ENCODE assay signal across 19 mouse cellular contexts in the genomic region with DNA sequence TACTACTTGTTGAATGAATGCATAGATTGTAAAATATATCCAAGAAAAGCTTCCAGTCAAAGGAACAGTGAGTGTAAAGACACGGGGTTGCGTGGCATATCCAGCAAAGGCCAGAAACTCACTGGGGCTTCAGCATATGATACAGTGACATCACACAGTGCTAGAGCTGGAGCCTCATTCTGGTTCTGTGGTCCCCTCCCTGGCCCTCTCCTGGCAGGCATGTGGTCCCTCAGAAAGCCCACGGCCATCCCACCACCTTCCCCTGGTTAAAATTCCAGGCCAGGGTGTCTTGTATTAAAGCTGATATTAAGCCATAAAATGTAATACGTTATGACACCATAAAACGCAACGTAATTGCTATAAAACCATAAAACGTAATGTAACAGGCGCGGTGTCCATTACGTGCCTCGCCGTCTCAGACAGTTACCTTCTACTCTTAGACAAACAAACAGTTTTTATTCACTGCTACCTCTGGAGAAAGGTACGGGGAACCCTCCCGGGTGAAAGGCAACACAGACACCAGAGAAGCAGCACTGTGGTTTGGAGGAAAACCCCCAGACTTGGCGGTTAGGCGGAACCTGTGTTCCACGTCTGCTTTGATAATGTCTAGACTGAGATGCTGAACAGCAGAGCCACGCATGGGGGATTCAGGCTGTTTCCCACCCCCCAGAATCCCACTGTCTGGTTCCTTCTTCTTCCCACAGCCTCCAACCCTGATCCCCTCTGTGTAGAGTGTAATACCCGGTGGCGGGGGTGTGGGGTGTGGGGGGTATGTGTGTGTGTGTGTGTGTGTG. TPM values are rescaled to one million over a fixed set of nuclear protein-coding genes. Genes with fewer than 3 reads are reported as not detected.
DNase-seq lines count a peak whose midpoint lies in the region; ATAC-seq and TF ChIP-seq lines count a peak whose summit lies in the region.
"Had no signal": no experiment of that assay in that cellular context is flagged by ENCODE, and none has a peak within 500 bp of the region (broad histone marks: within the 10 kb centered on the region; RNA-seq: fewer than 3 reads in every experiment).

No protein-coding gene starts in this region.

- H3K9ac ChIP-seq in neural tube, embryonic 11.5 days (ENCODE audit: low read length) = no peak overlapping the region
- no peak overlapping the region for H3K9ac ChIP-seq in hindbrain, embryonic 13.5 days
- no peak overlapping the region for H3K9ac ChIP-seq in neural tube, embryonic 15.5 days (replicated peaks)
- H3K9ac ChIP-seq: forebrain, embryonic 13.5 days; liver, embryonic 14.5 days; midbrain, embryonic 12.5 days had no signal

- H3K27ac ChIP-seq in neural tube, embryonic 11.5 days (ENCODE audit: low read depth, low read length) = 0 out of 2 replicates have a peak overlapping the region, but pooled peaks have one; percentile 20
- peak overlapping the region; percentile 76 for H3K27ac ChIP-seq in hindbrain, embryonic 13.5 days
- H3K27ac ChIP-seq in limb, embryonic 10.5 days = 0 out of 2 replicates have a peak overlapping the region, but pooled peaks have one; percentile 19
- peak overlapping the region; percentile 7; the same call in 1 of the 2 replicates for H3K27ac ChIP-seq in neural tube, embryonic 15.5 days (replicated peaks)
- no peak overlapping the region for H3K27ac ChIP-seq in kidney, adult 2 months (ENCODE audit: insufficient read depth, low read depth, low read length)
- H3K27ac ChIP-seq: forebrain, embryonic 13.5 days; heart, embryonic 10.5 days; liver, embryonic 14.5 days; midbrain, embryonic 12.5 days had no signal

- no peaks in the 10 kb centered on the region for H3K27me3 ChIP-seq in neural tube, embryonic 11.5 days (ENCODE audit: control insufficient read depth, insufficient read depth, low read length)
- H3K27me3 ChIP-seq in hindbrain, embryonic 13.5 days = no peaks in the 10 kb centered on the region
- no peaks in the 10 kb centered on the region for H3K27me3 ChIP-seq in limb, embryonic 10.5 days (ENCODE audit: low read depth, poor library complexity, severe bottlenecking)
- H3K27me3 ChIP-seq in neural tube, embryonic 15.5 days (replicated peaks) = no peaks in the 10 kb centered on the region
- no peaks in the 10 kb centered on the region for H3K27me3 ChIP-seq in kidney, adult 2 months (replicated peaks; ENCODE audit: control insufficient read depth, insufficient read depth, low read length)
- H3K27me3 ChIP-seq: forebrain, embryonic 13.5 days; midbrain, embryonic 12.5 days; Patski had no signal

- H3K4me2 ChIP-seq in neural tube, embryonic 11.5 days (ENCODE audit: low read depth) = no peak overlapping the region
- no peak overlapping the region for H3K4me2 ChIP-seq in hindbrain, embryonic 13.5 days
- H3K4me2 ChIP-seq in neural tube, embryonic 15.5 days = no peak overlapping the region
- H3K4me2 ChIP-seq: forebrain, embryonic 13.5 days; midbrain, embryonic 12.5 days had no signal

- TF ChIP-seq POLR2A in kidney, adult 2 months (IDR thresholded peaks at IDR 0.05; ENCODE audit: low read depth, low read length) = no peak

- 55% methylated on average over 20 of the region's 20 CpGs for WGBS in neural tube, embryonic 11.5 days
- WGBS in hindbrain, embryonic 13.5 days = 73% methylated on average over 20 of the region's 20 CpGs
- 75% methylated on average over 20 of the region's 20 CpGs for WGBS in limb, embryonic 10.5 days
- WGBS in neural tube, embryonic 15.5 days = 35% methylated on average over 20 of the region's 20 CpGs
- 42% methylated on average over 20 of the region's 20 CpGs for WGBS in kidney, adult 2 months

- H3K9me3 ChIP-seq in neural tube, embryonic 11.5 days (ENCODE audit: control insufficient read depth, low read length) = no peaks in the 10 kb centered on the region
- H3K9me3 ChIP-seq in hindbrain, embryonic 13.5 days = no peaks in the 10 kb centered on the region
- H3K9me3 ChIP-seq in limb, embryonic 10.5 days (replicated peaks) = no peaks in the 10 kb centered on the region
- no peaks in the 10 kb centered on the region for H3K9me3 ChIP-seq in neural tube, embryonic 15.5 days (replicated peaks)
- H3K9me3 ChIP-seq: forebrain, embryonic 13.5 days; heart, embryonic 10.5 days; midbrain, embryonic 12.5 days had no signal

- H3K4me1 ChIP-seq in neural tube, embryonic 11.5 days (ENCODE audit: control insufficient read depth, insufficient read depth, low read length) = no peaks in the 10 kb centered on the region
- peaks cover 17% of the 10 kb centered on the region for H3K4me1 ChIP-seq in hindbrain, embryonic 13.5 days (replicated peaks)
- H3K4me1 ChIP-seq in limb, embryonic 10.5 days = peaks cover 19% of the 10 kb centered on the region
- peaks cover 13% of the 10 kb centered on the region for H3K4me1 ChIP-seq in neural tube, embryonic 15.5 days
- no peaks in the 10 kb centered on the region for H3K4me1 ChIP-seq in kidney, adult 2 months (ENCODE audit: control insufficient read depth, insufficient read depth, low read length)
- H3K4me1 ChIP-seq: forebrain, embryonic 13.5 days; heart, embryonic 10.5 days had no signal

- ATAC-seq in neural tube, embryonic 11.5 days (ENCODE audit: insufficient read depth, low FRiP score, low TSS enrichment) = no peak
- ATAC-seq in hindbrain, embryonic 13.5 days (ENCODE audit: low FRiP score) = no peak
- ATAC-seq in neural tube, embryonic 15.5 days (ENCODE audit: low FRiP score) = peak; percentile 41; the same call in 1 of the 2 replicates
- ATAC-seq: activated CD4-positive, CD25-positive, alpha-beta regulatory T cell, adult 4 months; forebrain, embryonic 13.5 days; inflammation-experienced regulatory T-cells, adult 6 months; Patski had no signal

- TF ChIP-seq CTCF in kidney, adult 2 months (conservative IDR thresholded peaks at IDR 0.05; ENCODE audit: insufficient read depth, insufficient read length, low read depth, low read length) = no peak

- DNase-seq in neural tube, embryonic 11.5 days (ENCODE audit: low spot score) = no peak
- DNase-seq in neural tube, embryonic 10.5 days (ENCODE audit: extremely low spot score, low spot score) = no peak
- no peak for DNase-seq in limb, embryonic 10.5 days (ENCODE audit: low spot score)
- DNase-seq in kidney, adult 2 months = no peak
- no peak for DNase-seq in kidney, adult 8-10 months
- DNase-seq: adrenal gland, postnatal 25 days; cerebellum, adult 2 months; gastrocnemius, postnatal 25 days; heart, postnatal 14 days; kidney, postnatal 36 days had no signal

- no peaks in the 10 kb centered on the region for H3K36me3 ChIP-seq in neural tube, embryonic 11.5 days (ENCODE audit: control insufficient read depth, insufficient read depth, low read length)
- H3K36me3 ChIP-seq in hindbrain, embryonic 13.5 days = no peaks in the 10 kb centered on the region
- H3K36me3 ChIP-seq in limb, embryonic 10.5 days = no peaks in the 10 kb centered on the region
- H3K36me3 ChIP-seq in neural tube, embryonic 15.5 days = no peaks in the 10 kb centered on the region
- no peaks in the 10 kb centered on the region for H3K36me3 ChIP-seq in kidney, adult 2 months (ENCODE audit: control insufficient read depth, insufficient read depth, low read length)
- H3K36me3 ChIP-seq: heart, embryonic 10.5 days; midbrain, embryonic 12.5 days had no signal

- H3K4me3 ChIP-seq in neural tube, embryonic 11.5 days (ENCODE audit: low read depth, low read length) = no peak overlapping the region
- H3K4me3 ChIP-seq in hindbrain, embryonic 13.5 days = no peak overlapping the region
- H3K4me3 ChIP-seq in limb, embryonic 10.5 days = no peak overlapping the region
- no peak overlapping the region for H3K4me3 ChIP-seq in neural tube, embryonic 15.5 days (replicated peaks)
- no peak overlapping the region for H3K4me3 ChIP-seq in kidney, adult 2 months (ENCODE audit: insufficient read depth, low read depth, low read length)
- H3K4me3 ChIP-seq: forebrain, embryonic 13.5 days; heart, embryonic 10.5 days; midbrain, embryonic 12.5 days had no signal

RNA-seq across cellular contexts. Expression of gene Hspb8, which starts 55.6 kb away (rescaled TPM):
- polyA plus RNA-seq in neural tube, embryonic 11.5 days (2014; fragmentation: Nextera tagmentation; extraction: Ambion mirVana) = 4.2 and 5.5 TPM in 2 replicates
- 5.3 and 6.1 TPM in 2 replicates for polyA plus RNA-seq in hindbrain, embryonic 13.5 days (2015; fragmentation: Nextera tagmentation; extraction: Ambion mirVana)
- polyA plus RNA-seq in limb, embryonic 10.5 days (2016; fragmentation: Nextera tagmentation; extraction: Ambion mirVana) = 8.8 and 9.7 TPM in 2 replicates
- polyA plus RNA-seq in neural tube, embryonic 15.5 days (2015; fragmentation: Nextera tagmentation; extraction: Ambion mirVana) = 8.9 and 11.9 TPM in 2 replicates
- 9.8 and 12.8 TPM in 2 replicates for polyA plus RNA-seq in kidney, adult 2 months (2012; rRNA removed)
- polyA plus RNA-seq: activated CD4-positive, CD25-positive, alpha-beta regulatory T cell, adult 4 months; inflammation-experienced regulatory T-cells, adult 6 months had no signal
